In genomic region chr2:181520936-181521227, GRCm38 (mm10) we compare ENCODE assay signal across 8 mouse cellular contexts. TPM values are rescaled to one million over a fixed set of nuclear protein-coding genes. Genes with fewer than 3 reads are reported as not detected.
A peak's percentile ranks its signal among the peaks of the same experiment; 100 is the strongest.
DNase-seq lines count a peak whose midpoint lies in the region; ATAC-seq and TF ChIP-seq lines count a peak whose summit lies in the region.

No protein-coding gene starts in this region.

- H3K4me2 ChIP-seq in kidney, postnatal 0 days (ENCODE audit: low read length): peak overlapping the region; percentile 71
- H3K4me2 ChIP-seq in hindbrain, postnatal 0 days (ENCODE audit: low read depth, low read length): peak overlapping the region; percentile 65
- peak overlapping the region; percentile 63 for H3K4me2 ChIP-seq in midbrain, postnatal 0 days (ENCODE audit: low read depth, low read length, poor library complexity, severe bottlenecking)

- H3K9me3 ChIP-seq in kidney, postnatal 0 days (replicated peaks; ENCODE audit: low read length): no peaks in the 10 kb centered on the region
- H3K9me3 ChIP-seq in embryonic facial prominence, embryonic 10.5 days: no peaks in the 10 kb centered on the region
- H3K9me3 ChIP-seq in hindbrain, postnatal 0 days (ENCODE audit: low read length): no peaks in the 10 kb centered on the region
- H3K9me3 ChIP-seq in midbrain, postnatal 0 days (ENCODE audit: low read length): no peaks in the 10 kb centered on the region

- H3K27me3 ChIP-seq in kidney, postnatal 0 days (ENCODE audit: insufficient read depth, low read length): no peaks in the 10 kb centered on the region
- H3K27me3 ChIP-seq in embryonic facial prominence, embryonic 10.5 days (replicated peaks; ENCODE audit: low read depth, poor library complexity, severe bottlenecking): no peaks in the 10 kb centered on the region
- H3K27me3 ChIP-seq in hindbrain, postnatal 0 days (ENCODE audit: insufficient read depth, low read length): no peaks in the 10 kb centered on the region
- no peaks in the 10 kb centered on the region for H3K27me3 ChIP-seq in midbrain, postnatal 0 days (ENCODE audit: insufficient read depth, low read length)

- H3K4me1 ChIP-seq in kidney, postnatal 0 days (replicated peaks; ENCODE audit: insufficient read depth, low read length): peaks cover 22% of the 10 kb centered on the region; the same call in 1 of the 2 replicates
- H3K4me1 ChIP-seq in embryonic facial prominence, embryonic 10.5 days: peaks cover 22% of the 10 kb centered on the region
- H3K4me1 ChIP-seq in hindbrain, postnatal 0 days (ENCODE audit: insufficient read depth, low read length): peaks cover 7% of the 10 kb centered on the region
- peaks cover 7% of the 10 kb centered on the region; the same call in 1 of the 2 replicates for H3K4me1 ChIP-seq in midbrain, postnatal 0 days (ENCODE audit: insufficient read depth, low read length)

- DNase-seq in kidney, postnatal 0 days (ENCODE audit: low spot score): peak; percentile 46
- DNase-seq in kidney, adult 8-10 months: no peak
- no peak for DNase-seq in embryonic facial prominence, embryonic 10.5 days (ENCODE audit: low spot score)
- no peak for DNase-seq in hindbrain, postnatal 0 days (ENCODE audit: low spot score)
- DNase-seq in midbrain, postnatal 0 days (ENCODE audit: low spot score): no peak
- DNase-seq in cerebellum, adult 11-12 months: no peak

- H3K27ac ChIP-seq in kidney, postnatal 0 days: peak overlapping the region; percentile 99
- peak overlapping the region; percentile 97 for H3K27ac ChIP-seq in embryonic facial prominence, embryonic 10.5 days (replicated peaks)
- peak overlapping the region; percentile 99 for H3K27ac ChIP-seq in hindbrain, postnatal 0 days
- H3K27ac ChIP-seq in midbrain, postnatal 0 days (ENCODE audit: low read depth, low read length): peak overlapping the region; percentile 96

- no peak for TF ChIP-seq CTCF in kidney, postnatal 0 days (IDR thresholded peaks at IDR 0.05; ENCODE audit: low read depth)
- no peak for TF ChIP-seq CTCF in hindbrain, postnatal 0 days (IDR thresholded peaks at IDR 0.05; ENCODE audit: low read depth)
- no peak for TF ChIP-seq CTCF in midbrain, postnatal 0 days (IDR thresholded peaks at IDR 0.05)

- 0% methylated on average over 17 of the region's 17 CpGs for WGBS in kidney, postnatal 0 days
- under 1% methylated on average over 17 of the region's 17 CpGs for WGBS in embryonic facial prominence, embryonic 10.5 days
- 0% methylated on average over 17 of the region's 17 CpGs for WGBS in hindbrain, postnatal 0 days
- WGBS in midbrain, postnatal 0 days: under 1% methylated on average over 17 of the region's 17 CpGs

- H3K36me3 ChIP-seq in kidney, postnatal 0 days (ENCODE audit: insufficient read depth, low read length): peaks cover 7% of the 10 kb centered on the region; the same call in 1 of the 2 replicates
- peaks cover 41% of the 10 kb centered on the region for H3K36me3 ChIP-seq in embryonic facial prominence, embryonic 10.5 days (replicated peaks)
- H3K36me3 ChIP-seq in hindbrain, postnatal 0 days (ENCODE audit: insufficient read depth, low read length): peaks cover 16% of the 10 kb centered on the region; the same call in 1 of the 2 replicates
- peaks cover 15% of the 10 kb centered on the region for H3K36me3 ChIP-seq in midbrain, postnatal 0 days (ENCODE audit: insufficient read depth, low read length)

- no peak for ATAC-seq in kidney, postnatal 0 days (replicated peaks; ENCODE audit: low FRiP score, low read depth)
- no peak for ATAC-seq in hindbrain, postnatal 0 days
- ATAC-seq in midbrain, postnatal 0 days (ENCODE audit: low FRiP score): no peak
- ATAC-seq in frontal cortex, adult (ENCODE audit: low TSS enrichment): no peak
- ATAC-seq in CD4-positive, CD25-positive, alpha-beta regulatory T cell, adult 4 months: no peak

- H3K9ac ChIP-seq in kidney, postnatal 0 days (ENCODE audit: low read depth, low read length): peak overlapping the region; percentile 97
- H3K9ac ChIP-seq in hindbrain, postnatal 0 days (replicated peaks; ENCODE audit: low read length): peak overlapping the region; percentile 98
- peak overlapping the region; percentile 95 for H3K9ac ChIP-seq in midbrain, postnatal 0 days (replicated peaks; ENCODE audit: low read length, poor library complexity, severe bottlenecking)

- peak overlapping the region; percentile 98 for H3K4me3 ChIP-seq in kidney, postnatal 0 days (replicated peaks; ENCODE audit: low read depth, low read length)
- peak overlapping the region; percentile 97 for H3K4me3 ChIP-seq in embryonic facial prominence, embryonic 10.5 days
- peak overlapping the region; percentile 99 for H3K4me3 ChIP-seq in hindbrain, postnatal 0 days (ENCODE audit: low read length)
- peak overlapping the region; percentile 90 for H3K4me3 ChIP-seq in midbrain, postnatal 0 days (ENCODE audit: low read depth, low read length)

RNA-seq across cellular contexts. Expression of gene Dnajc5, which starts 0.6 kb away (rescaled TPM):
- 70.5 and 79.5 TPM in 2 replicates for polyA plus RNA-seq in kidney, postnatal 0 days (2015; fragmentation: Nextera tagmentation; extraction: Ambion mirVana)
- polyA plus RNA-seq in embryonic facial prominence, embryonic 10.5 days (2016; fragmentation: Nextera tagmentation; extraction: Ambion mirVana): 93.3 and 93.4 TPM in 2 replicates
- total RNA-seq in hindbrain, postnatal 0 days (2014; rRNA removed): 417 and 459 TPM in 2 replicates
- 260 and 276 TPM in 2 replicates for polyA plus RNA-seq in hindbrain, postnatal 0 days (2015; fragmentation: Nextera tagmentation; extraction: Ambion mirVana)
- total RNA-seq in midbrain, postnatal 0 days (2014; rRNA removed): 416 and 487 TPM in 2 replicates
- polyA plus RNA-seq in midbrain, postnatal 0 days (2015; fragmentation: Nextera tagmentation; extraction: Ambion mirVana): 303 and 316 TPM in 2 replicates
- 10 to 100 TPM; 39.4 to 46.7 TPM for polyA plus RNA-seq in CD4-positive, CD25-positive, alpha-beta regulatory T cell, adult 4 months (2017; shearing (Covaris generic))

RNA-seq across cellular contexts. Expression of gene Tpd52l2, which starts 23.9 kb away (rescaled TPM):
- 140 and 144 TPM in 2 replicates for polyA plus RNA-seq in kidney, postnatal 0 days (2015; fragmentation: Nextera tagmentation; extraction: Ambion mirVana)
- polyA plus RNA-seq in embryonic facial prominence, embryonic 10.5 days (2016; fragmentation: Nextera tagmentation; extraction: Ambion mirVana): 173 and 174 TPM in 2 replicates
- 52.2 and 92.5 TPM in 2 replicates for total RNA-seq in hindbrain, postnatal 0 days (2014; rRNA removed)
- polyA plus RNA-seq in hindbrain, postnatal 0 days (2015; fragmentation: Nextera tagmentation; extraction: Ambion mirVana): 127 and 128 TPM in 2 replicates
- total RNA-seq in midbrain, postnatal 0 days (2014; rRNA removed): 69.5 and 85.6 TPM in 2 replicates
- polyA plus RNA-seq in midbrain, postnatal 0 days (2015; fragmentation: Nextera tagmentation; extraction: Ambion mirVana): 112 and 116 TPM in 2 replicates
- polyA plus RNA-seq in CD4-positive, CD25-positive, alpha-beta regulatory T cell, adult 4 months (2017; shearing (Covaris generic)): 100 to 1,000 TPM; 108 to 109 TPM

RNA-seq across cellular contexts. Expression of gene Abhd16b, which starts 27.9 kb away (rescaled TPM):
- polyA plus RNA-seq in kidney, postnatal 0 days (2015; fragmentation: Nextera tagmentation; extraction: Ambion mirVana): 0.12 and 0.17 TPM in 2 replicates
- polyA plus RNA-seq in embryonic facial prominence, embryonic 10.5 days (2016; fragmentation: Nextera tagmentation; extraction: Ambion mirVana): 0.11 and 0.16 TPM in 2 replicates
- not detected in 2 replicates for total RNA-seq in hindbrain, postnatal 0 days (2014; rRNA removed)
- polyA plus RNA-seq in hindbrain, postnatal 0 days (2015; fragmentation: Nextera tagmentation; extraction: Ambion mirVana): 0.08 TPM in 1 of 2 replicates, not detected in the other
- total RNA-seq in midbrain, postnatal 0 days (2014; rRNA removed): not detected in 2 replicates
- not detected in 2 replicates for polyA plus RNA-seq in midbrain, postnatal 0 days (2015; fragmentation: Nextera tagmentation; extraction: Ambion mirVana)
- polyA plus RNA-seq in CD4-positive, CD25-positive, alpha-beta regulatory T cell, adult 4 months (2017; shearing (Covaris generic)): not detected
